35 mouse cellular contexts compared by ENCODE assay signal in the genomic region with DNA sequence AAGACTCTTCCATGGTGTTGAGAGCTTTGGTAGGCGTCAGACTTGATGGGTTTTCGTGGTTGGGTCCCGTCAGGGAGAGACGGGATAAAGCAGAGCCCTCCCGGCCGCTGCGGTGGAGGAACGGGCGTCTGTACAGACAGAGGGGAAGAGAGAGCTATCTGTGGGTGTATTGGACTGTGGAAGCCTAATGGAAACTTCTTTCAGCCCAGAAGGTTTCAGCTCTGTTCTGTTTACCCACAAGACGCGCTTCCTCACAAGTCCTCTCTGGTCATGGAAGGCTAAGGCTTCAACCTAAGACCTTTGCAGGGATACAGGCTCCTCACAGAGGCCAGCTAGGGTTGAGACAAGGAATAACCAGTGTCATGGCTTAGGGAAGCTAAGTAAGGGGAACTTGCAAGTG.
"Had no signal": no experiment of that assay in that cellular context is flagged by ENCODE, and none has a peak within 500 bp of the region (broad histone marks: within the 10 kb centered on the region; RNA-seq: fewer than 3 reads in every experiment).

No protein-coding gene starts in this region.

- ATAC-seq: hindbrain, embryonic 16.5 days; hindbrain, postnatal 0 days; inflammation-experienced regulatory T-cells, adult 6 months; intestine, embryonic 15.5 days; intestine, embryonic 16.5 days; intestine, postnatal 0 days had no signal

- H3K9me3 ChIP-seq: heart, embryonic 12.5 days; heart, embryonic 13.5 days; heart, embryonic 15.5 days; hindbrain, embryonic 10.5 days; hindbrain, embryonic 12.5 days; hindbrain, embryonic 13.5 days; hindbrain, embryonic 15.5 days; intestine, embryonic 15.5 days; kidney, embryonic 15.5 days had no signal

- DNase-seq: heart, postnatal 10 days; heart, postnatal 14 days; heart, postnatal 36 days; heart, postnatal 4 days; kidney, adult 11 months; kidney, adult 18-20 months; kidney, adult 2 months; kidney, adult 8-10 months; kidney, adult 9 months; kidney, postnatal 10 days; kidney, postnatal 14 days; kidney, postnatal 25 days; kidney, postnatal 36 days; kidney, postnatal 4 days; layer of hippocampus, adult 9-11 months; layer of hippocampus, postnatal 36 days had no signal

- H3K27ac ChIP-seq: heart, embryonic 13.5 days; heart, embryonic 15.5 days; hindbrain, embryonic 10.5 days; hindbrain, embryonic 12.5 days; hindbrain, embryonic 13.5 days; hindbrain, embryonic 14.5 days; hindbrain, embryonic 15.5 days; hindbrain, postnatal 0 days; intestine, embryonic 15.5 days; kidney, embryonic 15.5 days; kidney, postnatal 0 days; layer of hippocampus, adult 2 months; left cerebral cortex, adult 2 months had no signal

- H3K4me3 ChIP-seq: heart, embryonic 12.5 days; heart, embryonic 13.5 days; heart, embryonic 15.5 days; hindbrain, embryonic 10.5 days; hindbrain, embryonic 12.5 days; hindbrain, embryonic 13.5 days; hindbrain, embryonic 15.5 days; intestine, embryonic 15.5 days; kidney, embryonic 15.5 days; layer of hippocampus, adult 2 months; left cerebral cortex, adult 2 months had no signal

- H3K4me2 ChIP-seq: heart, embryonic 11.5 days; heart, embryonic 12.5 days; heart, embryonic 13.5 days; heart, embryonic 15.5 days; hindbrain, embryonic 12.5 days; hindbrain, embryonic 13.5 days; hindbrain, embryonic 14.5 days; hindbrain, embryonic 15.5 days; intestine, embryonic 15.5 days; kidney, embryonic 15.5 days had no signal

- H3K9ac ChIP-seq: heart, embryonic 12.5 days; heart, embryonic 13.5 days; heart, embryonic 15.5 days; hindbrain, embryonic 12.5 days; hindbrain, embryonic 13.5 days; hindbrain, embryonic 14.5 days; hindbrain, embryonic 15.5 days; intestine, embryonic 15.5 days; kidney, embryonic 15.5 days had no signal

- H3K27me3 ChIP-seq: heart, embryonic 12.5 days; heart, embryonic 13.5 days; heart, embryonic 15.5 days; hindbrain, embryonic 12.5 days; hindbrain, embryonic 13.5 days; hindbrain, embryonic 15.5 days; intestine, embryonic 15.5 days; kidney, embryonic 15.5 days had no signal

- H3K4me1 ChIP-seq: heart, embryonic 13.5 days; heart, embryonic 15.5 days; hindbrain, embryonic 10.5 days; hindbrain, embryonic 12.5 days; hindbrain, embryonic 15.5 days; intestine, embryonic 15.5 days had no signal
